Mouse (Mus musculus): Measurements from ENCODE around the gene Dusp10. TPM values are rescaled to one million over a fixed set of nuclear protein-coding genes. Genes with fewer than 3 reads are reported as not detected.

The Dusp10 gene
- polyA plus RNA-seq, 1 experiment = 9.1 TPM

GRCm38 (mm10) chr1:184011311-184011710, 1.8 kb upstream of the Dusp10 start:
- TF ChIP-seq CEBPB (IDR thresholded peaks at IDR 0.05; ENCODE audit: low read depth) = no peak
- no peak for TF ChIP-seq MAX (IDR thresholded peaks at IDR 0.05)
- no peak for TF ChIP-seq MYOD1 (IDR thresholded peaks at IDR 0.05; ENCODE audit: control insufficient read depth, insufficient read length, low read depth)
- no peak for TF ChIP-seq USF1 (IDR thresholded peaks at IDR 0.05; ENCODE audit: low read depth)
- TF ChIP-seq CTCF (IDR thresholded peaks at IDR 0.05; ENCODE audit: control insufficient read depth, insufficient read depth, insufficient read length) = no peak
- no peak for TF ChIP-seq MYOG (IDR thresholded peaks at IDR 0.05; ENCODE audit: control insufficient read depth, extremely low read depth, insufficient read length)
- no peak for TF ChIP-seq FOSL1 (IDR thresholded peaks at IDR 0.05; ENCODE audit: insufficient read depth, low read length, poor library complexity, severe bottlenecking)
- Histone ChIP-seq H3K79me3 (ENCODE audit: low read depth) (no peaks in the 10 kb centered on the region), H3K79me2 (ENCODE audit: control insufficient read depth, insufficient read depth) (no peaks in the 10 kb centered on the region), H3K4me3 (ENCODE audit: insufficient read depth, poor library complexity, severe bottlenecking) (no peak overlapping the region), H3K27me3 (ENCODE audit: control insufficient read depth, insufficient read depth, insufficient read length) (no peaks in the 10 kb centered on the region), H3K36me3 (ENCODE audit: control insufficient read depth, insufficient read depth) (no peaks in the 10 kb centered on the region), H3ac (ENCODE audit: control insufficient read depth, insufficient read length, low read depth) (no peak overlapping the region)

- Histone ChIP-seq H3K79me2 (ENCODE audit: control insufficient read depth, insufficient read depth) (no peaks in the 10 kb centered on the region), H3ac (ENCODE audit: control insufficient read depth, insufficient read length, low read depth) (no peak overlapping the region), H3K79me3 (ENCODE audit: low read depth) (no peaks in the 10 kb centered on the region), H3K27me3 (ENCODE audit: control insufficient read depth, insufficient read depth, insufficient read length) (no peaks in the 10 kb centered on the region), H3K36me3 (ENCODE audit: control insufficient read depth, insufficient read depth) (no peaks in the 10 kb centered on the region), H3K4me3 (ENCODE audit: insufficient read depth, poor library complexity, severe bottlenecking) (no peak overlapping the region)
- TF ChIP-seq MYOG (IDR thresholded peaks at IDR 0.05; ENCODE audit: control insufficient read depth, extremely low read depth, insufficient read length) (no peak), CEBPB (IDR thresholded peaks at IDR 0.05; ENCODE audit: low read depth) (no peak), MYOD1 (IDR thresholded peaks at IDR 0.05; ENCODE audit: control insufficient read depth, insufficient read length, low read depth) (no peak), USF1 (IDR thresholded peaks at IDR 0.05; ENCODE audit: low read depth) (no peak), CTCF (IDR thresholded peaks at IDR 0.05; ENCODE audit: control insufficient read depth, insufficient read depth, insufficient read length) (no peak), MAX (IDR thresholded peaks at IDR 0.05) (no peak), FOSL1 (IDR thresholded peaks at IDR 0.05; ENCODE audit: insufficient read depth, low read length, poor library complexity, severe bottlenecking) (no peak)
Measured at GRCm38 (mm10) chr1:184014091-184014490, 989 bp downstream of the Dusp10 start.

DNA sequence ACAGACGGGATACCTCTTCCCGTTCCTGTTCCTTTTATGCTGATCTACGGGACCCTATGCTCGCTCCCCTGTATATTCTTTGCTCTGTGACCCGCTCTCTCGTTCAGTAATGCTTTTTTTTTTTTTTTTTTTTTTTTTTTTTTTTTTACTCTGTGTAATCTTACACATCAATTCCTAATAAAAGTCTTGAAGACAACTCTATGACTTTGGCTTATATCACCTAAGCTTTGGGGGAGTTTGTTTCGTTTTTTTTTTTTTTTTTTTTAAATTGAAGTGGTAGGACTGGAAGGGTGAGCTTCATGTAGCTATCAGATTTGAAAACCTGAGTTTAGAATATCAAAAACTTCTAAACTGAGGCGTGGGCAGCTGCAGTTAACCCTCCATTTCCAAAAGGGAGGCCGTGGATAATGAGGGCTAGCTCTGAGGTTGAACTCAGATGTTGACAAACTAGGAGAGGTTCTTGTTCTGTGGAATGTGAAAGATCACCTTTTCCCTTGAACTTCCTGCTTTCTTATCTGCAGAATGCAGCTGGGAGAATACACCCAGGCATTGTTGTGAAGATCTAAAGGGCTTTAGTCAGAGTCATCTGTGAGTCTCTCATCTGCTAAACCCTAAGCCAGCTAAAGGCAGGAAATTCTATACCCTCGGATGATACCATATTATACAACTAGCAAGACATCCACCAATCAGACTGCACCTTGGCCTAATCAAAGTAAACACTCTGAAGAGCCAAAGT, 3.1 kb downstream of the Dusp10 start:
- H3K36me3 ChIP-seq (ENCODE audit: control insufficient read depth, insufficient read depth) = no peaks in the 10 kb centered on the region
- no peaks in the 10 kb centered on the region for H3K27me3 ChIP-seq (ENCODE audit: control insufficient read depth, insufficient read depth, insufficient read length)
- H3K79me2 ChIP-seq (ENCODE audit: control insufficient read depth, insufficient read depth) = no peaks in the 10 kb centered on the region
- H3ac ChIP-seq (ENCODE audit: control insufficient read depth, insufficient read length, low read depth) = no peak overlapping the region
- H3K79me3 ChIP-seq (ENCODE audit: low read depth) = no peaks in the 10 kb centered on the region
- no peak overlapping the region for H3K4me3 ChIP-seq (ENCODE audit: insufficient read depth, poor library complexity, severe bottlenecking)
- TF ChIP-seq CTCF (IDR thresholded peaks at IDR 0.05; ENCODE audit: control insufficient read depth, insufficient read depth, insufficient read length) = no peak
- no peak for TF ChIP-seq USF1 (IDR thresholded peaks at IDR 0.05; ENCODE audit: low read depth)
- TF ChIP-seq MYOG (IDR thresholded peaks at IDR 0.05; ENCODE audit: control insufficient read depth, extremely low read depth, insufficient read length) = no peak
- TF ChIP-seq MYOD1 (IDR thresholded peaks at IDR 0.05; ENCODE audit: control insufficient read depth, insufficient read length, low read depth) = no peak
- TF ChIP-seq MAX (IDR thresholded peaks at IDR 0.05) = no peak
- TF ChIP-seq CEBPB (IDR thresholded peaks at IDR 0.05; ENCODE audit: low read depth) = no peak
- no peak for TF ChIP-seq FOSL1 (IDR thresholded peaks at IDR 0.05; ENCODE audit: insufficient read depth, low read length, poor library complexity, severe bottlenecking)

- H3ac ChIP-seq (ENCODE audit: control insufficient read depth, insufficient read length, low read depth) = no peak overlapping the region
- H3K79me3 ChIP-seq (ENCODE audit: low read depth) = no peaks in the 10 kb centered on the region
- no peak overlapping the region for H3K4me3 ChIP-seq (ENCODE audit: insufficient read depth, poor library complexity, severe bottlenecking)
- H3K36me3 ChIP-seq (ENCODE audit: control insufficient read depth, insufficient read depth) = no peaks in the 10 kb centered on the region
- no peak for TF ChIP-seq FOSL1 (IDR thresholded peaks at IDR 0.05; ENCODE audit: insufficient read depth, low read length, poor library complexity, severe bottlenecking)
- no peak for TF ChIP-seq USF1 (IDR thresholded peaks at IDR 0.05; ENCODE audit: low read depth)
- TF ChIP-seq MYOG (IDR thresholded peaks at IDR 0.05; ENCODE audit: control insufficient read depth, extremely low read depth, insufficient read length) = no peak
- TF ChIP-seq CEBPB (IDR thresholded peaks at IDR 0.05; ENCODE audit: low read depth) = no peak
- no peak for TF ChIP-seq MYOD1 (IDR thresholded peaks at IDR 0.05; ENCODE audit: control insufficient read depth, insufficient read length, low read depth)
- no peak for TF ChIP-seq MAX (IDR thresholded peaks at IDR 0.05)
- no peak for TF ChIP-seq CTCF (IDR thresholded peaks at IDR 0.05; ENCODE audit: control insufficient read depth, insufficient read depth, insufficient read length)
- H3K79me2 ChIP-seq (ENCODE audit: control insufficient read depth, insufficient read depth) = no peaks in the 10 kb centered on the region
- no peaks in the 10 kb centered on the region for H3K27me3 ChIP-seq (ENCODE audit: control insufficient read depth, insufficient read depth, insufficient read length)
Measured at GRCm38 (mm10) chr1:184017606-184018005, 4.5 kb downstream of the Dusp10 start.

GRCm38 (mm10) chr1:184019042-184019721, 6.1 kb downstream of the Dusp10 start:
- TF ChIP-seq CTCF (IDR thresholded peaks at IDR 0.05; ENCODE audit: control insufficient read depth, insufficient read depth, insufficient read length) (no peak), MAX (IDR thresholded peaks at IDR 0.05) (no peak), MYOD1 (IDR thresholded peaks at IDR 0.05; ENCODE audit: control insufficient read depth, insufficient read length, low read depth) (no peak), FOSL1 (IDR thresholded peaks at IDR 0.05; ENCODE audit: insufficient read depth, low read length, poor library complexity, severe bottlenecking) (no peak)
- no peaks in the 10 kb centered on the region for H3K79me2 ChIP-seq (ENCODE audit: control insufficient read depth, insufficient read depth)
- H3K79me3 ChIP-seq (ENCODE audit: low read depth) = no peaks in the 10 kb centered on the region
- no peaks in the 10 kb centered on the region for H3K27me3 ChIP-seq (ENCODE audit: control insufficient read depth, insufficient read depth, insufficient read length)
- no peak overlapping the region for H3ac ChIP-seq (ENCODE audit: control insufficient read depth, insufficient read length, low read depth)
- no peak overlapping the region for H3K4me3 ChIP-seq (ENCODE audit: insufficient read depth, poor library complexity, severe bottlenecking)
- no peaks in the 10 kb centered on the region for H3K36me3 ChIP-seq (ENCODE audit: control insufficient read depth, insufficient read depth)

Data from C2C12 (cell line).